Mouse (Mus musculus) naive thymus-derived CD4-positive, alpha-beta T cell, adult 2 months (primary cell): ENCODE results near the gene Sdhd.
"Not testable (repeated sequence)": the region's sequence is repeated elsewhere in the genome, so short reads cannot be mapped to it uniquely, and the experiment has no call there.

ENCODE experiments used
- DNase-seq: peaks from one replicate; pipeline ENCODE4 v3.0.0-alpha.2; 2011; ENCODE audit warnings: low read depth

Gene Sdhd

GRCm38 (mm10) chr9:50603189-50603997 lies at the start of gene Sdhd, which contains the start of gene Timm8b:
Gene Sdhd (minus strand): TSS chr9:50603812.
Gene Timm8b (plus strand): TSS chr9:50603910.
- peak; percentile 96 for DNase-seq

GRCm38 (mm10) chr9:50650503-50650902 lies 46.9 kb upstream of the Sdhd start:
- no peak for DNase-seq

- no peak for DNase-seq
Measured at GRCm38 (mm10) chr9:50646826-50647370, 43.3 kb upstream of the Sdhd start.

- no peak for DNase-seq
Measured at GRCm38 (mm10) chr9:50634270-50634669, 30.7 kb upstream of the Sdhd start.

- DNase-seq: peak; percentile 41
Measured at GRCm38 (mm10) chr9:50633059-50633458, 29.4 kb upstream of the Sdhd start.

- DNase-seq: no peak
Measured at GRCm38 (mm10) chr9:50632016-50632688, 28.5 kb upstream of the Sdhd start.

GRCm38 (mm10) chr9:50630903-50631302 lies 27.3 kb upstream of the Sdhd start:
- DNase-seq: not testable (repeated sequence)

GRCm38 (mm10) chr9:50617794-50618330 lies 14.2 kb upstream of the Sdhd start:
- no peak for DNase-seq

- peak; percentile 97 for DNase-seq
Measured at GRCm38 (mm10) chr9:50616766-50617603, 13.4 kb upstream of the Sdhd start, which contains the start of the genes Pih1d2 and Nkapd1. Gene Pih1d2 (plus strand): TSS chr9:50617321. Gene Nkapd1 (minus strand): TSS chr9:50617464.

- DNase-seq: no peak
Measured at GRCm38 (mm10) chr9:50616161-50616560, 12.5 kb upstream of the Sdhd start.

- DNase-seq: no peak
Measured at GRCm38 (mm10) chr9:50612115-50612514, 8.5 kb upstream of the Sdhd start.

- DNase-seq: no peak
Measured at GRCm38 (mm10) chr9:50604338-50604737, 726 bp upstream of the Sdhd start.

GRCm38 (mm10) chr9:50603998-50604324 lies 349 bp upstream of the Sdhd start:
- DNase-seq: no peak

GRCm38 (mm10) chr9:50602055-50602845 lies 1.4 kb downstream of the Sdhd start:
- no peak for DNase-seq

- no peak for DNase-seq
Measured at GRCm38 (mm10) chr9:50601536-50601935, 2.1 kb downstream of the Sdhd start.

GRCm38 (mm10) chr9:50596973-50597372 lies 6.6 kb downstream of the Sdhd start:
- DNase-seq: no peak

GRCm38 (mm10) chr9:50594794-50595417 lies 8.7 kb downstream of the Sdhd start:
- no peak for DNase-seq

- peak; percentile 72 for DNase-seq
Measured at GRCm38 (mm10) chr9:50593544-50593943, 10.1 kb downstream of the Sdhd start.

GRCm38 (mm10) chr9:50592955-50593354 lies 10.7 kb downstream of the Sdhd start:
- DNase-seq: no peak

- DNase-seq: no peak
Measured at GRCm38 (mm10) chr9:50590856-50591518, 12.6 kb downstream of the Sdhd start.
